Mouse (Mus musculus): ENCODE measurements at regions not wholly inside any gene's neighbourhood (a gene's known extent, or its start where the extent isn't known, plus 50 kb on each side); places are given as distances from the start of the nearest gene placed in this dataset.

DNA sequence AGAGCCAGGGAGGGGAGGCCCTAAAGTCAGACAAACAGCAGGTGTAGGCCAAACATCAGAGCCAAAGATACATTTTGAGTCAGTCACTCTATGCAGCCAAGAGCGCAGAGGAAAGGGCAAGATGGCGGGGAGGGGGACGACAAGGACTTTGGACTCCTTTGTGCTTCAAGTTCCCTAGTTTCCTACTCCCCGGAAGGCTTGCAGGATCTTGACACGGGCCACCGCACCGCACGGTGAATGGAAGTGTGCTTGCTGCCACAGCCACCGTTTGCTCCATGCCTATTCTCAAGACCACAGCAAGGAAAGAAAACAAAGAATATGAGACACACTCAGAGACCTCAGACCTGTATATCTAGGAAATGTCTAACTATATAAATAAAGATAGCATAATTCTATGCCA is 86.8 kb upstream of the Slc45a1 start:
- Histone ChIP-seq H3K4me1 (ENCODE audit: insufficient read depth, low read depth, low read length) (no peaks in the 10 kb centered on the region), H3K4me3 (ENCODE audit: low read depth, low read length) (no peak overlapping the region), H3K27me3 (ENCODE audit: insufficient read depth, low read length) (peaks cover 3% of the 10 kb centered on the region; the same call in 1 of the 2 replicates), H3K36me3 (replicated peaks) (no peaks in the 10 kb centered on the region), H3K9me3 (replicated peaks) (no peaks in the 10 kb centered on the region)
- TF ChIP-seq GATA2 (IDR thresholded peaks at IDR 0.05; ENCODE audit: borderline replicate concordance, low read depth, low read length) (no peak), GATA1 (IDR thresholded peaks at IDR 0.05; ENCODE audit: borderline replicate concordance, low read length) (no peak), TAL1 (conservative IDR thresholded peaks at IDR 0.05; ENCODE audit: low read depth, low read length) (no peak), CTCF (IDR thresholded peaks at IDR 0.05; ENCODE audit: low read depth, low read length) (no peak), POLR2AphosphoS5 (IDR thresholded peaks at IDR 0.05; ENCODE audit: insufficient replicate concordance, low read depth, low read length) (no peak)
- DNase-seq (ENCODE audit: low spot score) (no peak), ATAC-seq (ENCODE audit: extremely low read depth, insufficient number of reproducible peaks, low FRiP score, poor library complexity, severe bottlenecking) (no peak)

DNA sequence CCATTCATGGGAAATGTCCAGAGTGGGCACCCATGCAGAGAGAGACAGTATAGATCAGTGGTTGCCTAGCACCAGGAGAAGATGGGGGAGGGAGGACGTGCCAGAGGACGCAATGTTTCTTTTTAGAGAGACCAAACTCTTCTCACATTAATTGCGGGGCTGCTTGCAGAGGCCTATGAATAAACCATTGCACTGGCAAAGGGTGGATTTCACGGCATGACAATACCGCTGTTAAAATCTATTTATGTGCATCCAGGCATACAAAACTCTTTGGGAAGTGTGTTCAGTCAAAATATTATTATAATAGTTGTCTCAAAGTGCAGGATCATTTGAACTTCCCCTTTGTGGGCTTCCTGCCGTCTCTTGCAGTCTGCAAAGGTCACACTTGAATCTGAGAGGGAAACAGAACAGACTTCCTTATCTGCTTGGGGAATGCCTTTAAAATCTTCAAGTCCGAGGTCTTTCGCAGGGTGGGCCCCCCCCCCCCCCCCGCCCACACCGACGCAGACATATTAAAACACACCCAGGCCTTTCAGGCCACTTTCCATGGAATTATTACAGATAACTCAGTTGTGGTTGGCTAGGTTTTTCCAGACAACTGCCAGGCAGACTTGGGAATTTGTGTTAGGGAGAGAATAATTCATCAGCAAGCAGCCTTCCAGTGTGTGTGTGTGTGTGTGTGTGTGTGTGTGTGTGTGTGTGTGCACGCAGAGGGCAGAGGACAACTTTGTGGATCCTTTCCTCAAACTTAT is 78.3 kb upstream of the Slc45a1 start:
- no peak for TF ChIP-seq GATA2 (IDR thresholded peaks at IDR 0.05; ENCODE audit: borderline replicate concordance, low read depth, low read length)
- no peak for TF ChIP-seq POLR2AphosphoS5 (IDR thresholded peaks at IDR 0.05; ENCODE audit: insufficient replicate concordance, low read depth, low read length)
- TF ChIP-seq TAL1 (conservative IDR thresholded peaks at IDR 0.05; ENCODE audit: low read depth, low read length): no peak
- no peak for TF ChIP-seq GATA1 (IDR thresholded peaks at IDR 0.05; ENCODE audit: borderline replicate concordance, low read length)
- no peak for TF ChIP-seq CTCF (IDR thresholded peaks at IDR 0.05; ENCODE audit: low read depth, low read length)
- no peak overlapping the region for H3K4me3 ChIP-seq (ENCODE audit: low read depth, low read length)
- H3K9me3 ChIP-seq (replicated peaks): peaks cover 4% of the 10 kb centered on the region; the same call in 1 of the 2 replicates
- ATAC-seq (ENCODE audit: extremely low read depth, insufficient number of reproducible peaks, low FRiP score, poor library complexity, severe bottlenecking) (peak; percentile 28; the same call in 1 of the 2 replicates), DNase-seq (ENCODE audit: low spot score) (peak; percentile 17)
- H3K36me3 ChIP-seq (replicated peaks): no peaks in the 10 kb centered on the region
- H3K4me1 ChIP-seq (ENCODE audit: insufficient read depth, low read depth, low read length): peaks cover 11% of the 10 kb centered on the region
- H3K27me3 ChIP-seq (ENCODE audit: insufficient read depth, low read length): no peaks in the 10 kb centered on the region

DNA sequence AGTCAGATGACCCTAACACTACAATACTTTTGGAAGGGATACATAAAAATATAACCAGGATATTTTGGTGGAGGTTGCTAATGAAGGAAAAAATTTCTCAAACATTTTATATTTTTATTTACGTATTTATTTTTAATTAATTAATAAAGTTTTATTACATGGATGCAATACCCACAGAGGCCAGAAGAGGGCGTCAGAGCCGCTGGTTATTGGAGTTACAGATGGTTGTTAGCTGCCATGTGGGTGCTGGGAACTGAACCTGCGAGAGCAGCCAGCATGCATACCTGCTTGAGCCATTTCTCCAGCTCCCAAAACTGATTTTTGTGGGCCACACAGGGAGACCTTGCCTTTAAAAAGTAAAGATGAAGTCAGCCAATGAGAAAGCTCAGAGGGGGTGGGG is 74.6 kb upstream of the Slc45a1 start:
- Histone ChIP-seq H3K4me1 (ENCODE audit: insufficient read depth, low read depth, low read length) (peaks cover 21% of the 10 kb centered on the region), H3K27me3 (ENCODE audit: insufficient read depth, low read length) (peaks cover 3% of the 10 kb centered on the region; the same call in 1 of the 2 replicates), H3K9me3 (replicated peaks) (peaks cover 4% of the 10 kb centered on the region; the same call in 1 of the 2 replicates), H3K36me3 (replicated peaks) (no peaks in the 10 kb centered on the region), H3K4me3 (ENCODE audit: low read depth, low read length) (no peak overlapping the region)
- ATAC-seq (ENCODE audit: extremely low read depth, insufficient number of reproducible peaks, low FRiP score, poor library complexity, severe bottlenecking) (no peak), DNase-seq (ENCODE audit: low spot score) (no peak)
- TF ChIP-seq CTCF (IDR thresholded peaks at IDR 0.05; ENCODE audit: low read depth, low read length) (no peak), GATA1 (IDR thresholded peaks at IDR 0.05; ENCODE audit: borderline replicate concordance, low read length) (no peak), TAL1 (conservative IDR thresholded peaks at IDR 0.05; ENCODE audit: low read depth, low read length) (no peak), POLR2AphosphoS5 (IDR thresholded peaks at IDR 0.05; ENCODE audit: insufficient replicate concordance, low read depth, low read length) (no peak)

DNA sequence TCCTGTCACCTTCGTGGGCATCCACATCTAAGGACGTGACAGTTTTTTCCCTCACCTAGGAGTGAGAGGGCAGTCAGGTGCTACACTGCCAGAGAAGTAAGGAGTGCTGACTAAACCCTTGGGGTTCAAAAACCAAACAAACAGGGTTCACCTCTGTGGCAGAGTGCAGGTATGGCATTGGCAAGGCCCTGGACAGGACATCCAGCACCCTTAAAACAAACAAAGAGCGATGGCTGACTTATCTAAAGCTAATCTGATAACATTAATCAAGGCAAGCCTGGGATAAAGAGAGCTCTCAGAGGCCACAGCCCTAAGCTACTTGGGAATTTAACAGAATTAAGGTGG is 74.1 kb upstream of the Slc45a1 start:
- TF ChIP-seq TAL1 (conservative IDR thresholded peaks at IDR 0.05; ENCODE audit: low read depth, low read length) (no peak), CTCF (IDR thresholded peaks at IDR 0.05; ENCODE audit: low read depth, low read length) (no peak), POLR2AphosphoS5 (IDR thresholded peaks at IDR 0.05; ENCODE audit: insufficient replicate concordance, low read depth, low read length) (no peak), GATA2 (IDR thresholded peaks at IDR 0.05; ENCODE audit: borderline replicate concordance, low read depth, low read length) (no peak), GATA1 (IDR thresholded peaks at IDR 0.05; ENCODE audit: borderline replicate concordance, low read length) (no peak)
- DNase-seq (ENCODE audit: low spot score) (no peak), ATAC-seq (ENCODE audit: extremely low read depth, insufficient number of reproducible peaks, low FRiP score, poor library complexity, severe bottlenecking) (no peak)
- Histone ChIP-seq H3K4me1 (ENCODE audit: insufficient read depth, low read depth, low read length) (peaks cover 21% of the 10 kb centered on the region), H3K4me3 (ENCODE audit: low read depth, low read length) (no peak overlapping the region), H3K36me3 (replicated peaks) (no peaks in the 10 kb centered on the region), H3K27me3 (ENCODE audit: insufficient read depth, low read length) (peaks cover 3% of the 10 kb centered on the region; the same call in 1 of the 2 replicates), H3K9me3 (replicated peaks) (peaks cover 4% of the 10 kb centered on the region; the same call in 1 of the 2 replicates)

DNA sequence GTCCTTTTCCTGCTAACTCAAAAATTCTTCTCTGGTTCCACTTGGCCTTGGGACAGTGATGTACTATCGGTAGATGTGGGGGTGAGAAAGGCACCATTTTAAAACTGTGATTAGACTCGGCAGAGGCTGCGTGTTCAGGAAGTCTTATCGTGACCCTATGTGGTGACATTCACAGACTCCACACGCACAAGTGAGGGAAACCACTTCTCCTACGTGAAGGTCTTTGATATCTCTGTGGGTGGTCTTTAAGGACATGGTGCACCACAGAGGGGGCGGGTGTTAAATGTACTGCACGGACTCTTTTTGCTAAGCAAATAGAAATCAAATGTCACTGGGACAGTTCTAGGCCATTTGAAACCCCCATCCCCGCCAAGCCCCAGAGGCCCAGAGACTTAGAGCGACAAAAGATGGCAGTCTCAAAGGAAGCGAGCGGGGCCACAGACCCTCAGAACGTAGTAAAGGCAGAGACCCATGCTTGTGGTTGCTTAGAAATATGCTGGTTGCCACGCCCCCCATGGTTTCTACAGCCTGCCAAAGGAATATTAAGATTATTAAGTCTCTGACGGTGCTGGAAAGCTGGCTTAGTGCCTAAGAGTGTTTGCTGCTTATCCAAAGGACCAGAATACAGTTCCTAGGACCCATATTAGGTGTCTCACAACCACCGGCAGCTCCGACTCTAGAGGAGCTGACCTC is 73.6 kb upstream of the Slc45a1 start:
- DNase-seq (ENCODE audit: low spot score) (no peak), ATAC-seq (ENCODE audit: extremely low read depth, insufficient number of reproducible peaks, low FRiP score, poor library complexity, severe bottlenecking) (no peak)
- Histone ChIP-seq H3K36me3 (replicated peaks) (no peaks in the 10 kb centered on the region), H3K4me3 (ENCODE audit: low read depth, low read length) (no peak overlapping the region), H3K27me3 (ENCODE audit: insufficient read depth, low read length) (peaks cover 3% of the 10 kb centered on the region; the same call in 1 of the 2 replicates), H3K9me3 (replicated peaks) (peaks cover 4% of the 10 kb centered on the region; the same call in 1 of the 2 replicates), H3K4me1 (ENCODE audit: insufficient read depth, low read depth, low read length) (peaks cover 21% of the 10 kb centered on the region)
- TF ChIP-seq GATA1 (IDR thresholded peaks at IDR 0.05; ENCODE audit: borderline replicate concordance, low read length) (no peak), CTCF (IDR thresholded peaks at IDR 0.05; ENCODE audit: low read depth, low read length) (no peak), POLR2AphosphoS5 (IDR thresholded peaks at IDR 0.05; ENCODE audit: insufficient replicate concordance, low read depth, low read length) (no peak), GATA2 (IDR thresholded peaks at IDR 0.05; ENCODE audit: borderline replicate concordance, low read depth, low read length) (no peak), TAL1 (conservative IDR thresholded peaks at IDR 0.05; ENCODE audit: low read depth, low read length) (no peak)

DNA sequence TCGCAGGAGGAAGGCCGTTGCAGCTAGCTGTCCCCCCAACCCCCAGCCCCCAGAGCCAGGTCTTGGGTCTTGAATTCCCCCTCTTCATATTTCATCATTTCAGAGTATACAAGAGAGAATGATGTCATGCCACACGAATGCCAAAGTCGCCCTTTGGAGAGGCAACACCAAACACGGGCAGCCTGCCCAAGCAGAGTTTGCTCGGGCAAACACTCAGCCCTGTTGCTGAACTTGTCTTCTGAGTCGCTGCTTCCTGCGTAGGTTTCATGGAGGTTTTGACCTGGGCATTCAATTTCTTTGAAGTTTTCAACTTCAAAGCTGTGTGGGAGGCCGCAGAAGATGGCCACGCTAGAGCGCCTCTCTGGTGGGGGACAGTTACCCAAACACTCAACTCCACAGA is 72.8 kb upstream of the Slc45a1 start:
- Histone ChIP-seq H3K9me3 (replicated peaks) (peaks cover 4% of the 10 kb centered on the region; the same call in 1 of the 2 replicates), H3K36me3 (replicated peaks) (no peaks in the 10 kb centered on the region), H3K4me3 (ENCODE audit: low read depth, low read length) (no peak overlapping the region), H3K4me1 (ENCODE audit: insufficient read depth, low read depth, low read length) (peaks cover 15% of the 10 kb centered on the region), H3K27me3 (ENCODE audit: insufficient read depth, low read length) (peaks cover 3% of the 10 kb centered on the region; the same call in 1 of the 2 replicates)
- DNase-seq (ENCODE audit: low spot score) (no peak), ATAC-seq (ENCODE audit: extremely low read depth, insufficient number of reproducible peaks, low FRiP score, poor library complexity, severe bottlenecking) (no peak)
- TF ChIP-seq GATA2 (IDR thresholded peaks at IDR 0.05; ENCODE audit: borderline replicate concordance, low read depth, low read length) (no peak), CTCF (IDR thresholded peaks at IDR 0.05; ENCODE audit: low read depth, low read length) (no peak), POLR2AphosphoS5 (IDR thresholded peaks at IDR 0.05; ENCODE audit: insufficient replicate concordance, low read depth, low read length) (no peak), GATA1 (IDR thresholded peaks at IDR 0.05; ENCODE audit: borderline replicate concordance, low read length) (no peak), TAL1 (conservative IDR thresholded peaks at IDR 0.05; ENCODE audit: low read depth, low read length) (no peak)
